Mouse (Mus musculus) bone marrow, adult 2 months (tissue): ENCODE results near the gene Nipsnap1.

Experiments
- CTCF ChIP-seq: fragments of 200-500 bp; IDR thresholded peaks from 2 replicates; pipeline ENCODE4 v1.5.1; 2011; ENCODE audit warnings: low read length, control low read depth; ENCODE audit not compliant: control insufficient read depth, insufficient read depth
- POLR2A ChIP-seq: fragments of 200-500 bp; IDR thresholded peaks from 2 replicates; pipeline ENCODE4 v1.6.1; 2011; ENCODE audit warnings: low read depth, mild to moderate bottlenecking, control low read depth, low read length, borderline replicate concordance; ENCODE audit not compliant: control insufficient read depth

DNA sequence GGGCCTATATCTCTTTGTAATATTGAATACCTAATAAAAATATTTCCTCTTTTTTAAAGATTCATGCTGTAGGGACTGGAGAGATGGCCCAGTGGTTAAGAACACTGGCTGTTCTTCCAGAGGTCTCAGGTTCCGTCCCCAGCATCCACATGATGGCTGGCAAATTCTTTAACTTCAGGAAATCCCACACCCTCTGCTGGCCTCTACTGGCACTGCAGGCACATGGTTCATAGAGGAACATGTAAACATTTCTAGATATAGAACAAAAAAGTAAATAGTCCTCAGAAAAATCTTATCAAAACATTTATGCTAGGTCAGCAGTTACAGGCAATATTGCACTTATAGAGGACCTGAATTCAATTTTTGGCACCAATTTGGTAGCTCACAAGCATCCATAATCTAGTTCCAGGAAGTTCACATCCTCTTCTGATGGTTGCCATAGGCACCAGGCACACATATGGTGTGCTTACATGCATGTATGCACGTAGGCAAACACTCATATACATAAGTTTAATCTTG lies 11.7 kb downstream of the Nipsnap1 start:
- TF ChIP-seq CTCF = peak; percentile 50
- no peak for TF ChIP-seq POLR2A
